Mouse (Mus musculus) layer of hippocampus, adult 6 months (tissue): Measurements from ENCODE around the gene Chst2. TPM values are rescaled to one million over a fixed set of nuclear protein-coding genes. Genes with fewer than 3 reads are reported as not detected.

Source experiments
- long read RNA-seq, 2 experiments: library from polyadenylated mRNA; unstranded; transcript quantifications; one replicate each; pipeline ENCODE4 v2.0.0; 2019 to 2020
- polyA plus RNA-seq: library from polyadenylated mRNA; unstranded; fragments of <200 nt; fragmentation: Nextera tagmentation; gene quantifications from 2 replicates; pipeline ENCODE4 v1.2.3, GENCODE M21; 2021

The Chst2 gene
- 57.7 and 100 TPM in 2 replicates for polyA plus RNA-seq
- long read RNA-seq, experiment 1, partial matches to known transcripts: 0 of 261 reads
- long read RNA-seq, experiment 1, other reads (novel, unspliced or antisense): 261 of 261 reads
- long read RNA-seq, experiment 2, full-length matches to known transcripts: 26 of 78 reads
- long read RNA-seq, experiment 2, partial matches to known transcripts: 0 of 78 reads
- long read RNA-seq, experiment 2, other reads (novel, unspliced or antisense): 52 of 78 reads

GRCm38 (mm10) chr9:95406571-95407561, at the start of gene Chst2:
TSS of gene Chst2 (minus strand) at chr9:95406722.

Other genes starting within 250 kb of the Chst2 start
- 63.6 and 66.4 TPM in 2 replicates for gene U2surp, start 105.3 kb upstream of the Chst2 start, polyA plus RNA-seq
- gene Paqr9, start 152.9 kb upstream of the Chst2 start, polyA plus RNA-seq: 3.8 and 4.5 TPM in 2 replicates
- 2.1 and 5.9 TPM in 2 replicates for gene Pcolce2, start 230.9 kb upstream of the Chst2 start, polyA plus RNA-seq